8 mouse cellular contexts compared by ENCODE assay signal in genomic region chr5:36797291-36797690, GRCm38 (mm10). TPM values are rescaled to one million over a fixed set of nuclear protein-coding genes. Genes with fewer than 3 reads are reported as not detected.
DNase-seq lines count a peak whose midpoint lies in the region; ATAC-seq and TF ChIP-seq lines count a peak whose summit lies in the region.

No protein-coding gene starts in this region.

- peak in 1 of 2 experiments; percentile 23 for DNase-seq in cerebellum, adult 2 months
- DNase-seq in cerebellum, adult 11 months: no peak
- peak; percentile 11 for DNase-seq in thymus, postnatal 0 days (ENCODE audit: low spot score)
- no peak for DNase-seq in thymus, postnatal 25 days
- DNase-seq in urinary bladder, postnatal 36 days (ENCODE audit: low spot score in 2 of 2): no peak
- no peak for DNase-seq in c-Kit-positive CD71-positive TER-119-positive erythroid progenitor cells, embryonic 14.5 days (ENCODE audit: low spot score)

- TF ChIP-seq POLR2A in cerebellum, adult 2 months (IDR thresholded peaks at IDR 0.05; ENCODE audit: borderline replicate concordance, insufficient read depth, low read length): no peak

- H3K9me3 ChIP-seq in limb, embryonic 13.5 days: no peaks in the 10 kb centered on the region
- H3K9me3 ChIP-seq in stomach, embryonic 16.5 days (replicated peaks; ENCODE audit: control insufficient read depth, low read length): no peaks in the 10 kb centered on the region

- H3K4me1 ChIP-seq in cerebellum, adult 2 months (ENCODE audit: control insufficient read depth, insufficient read depth, low read length): peaks cover 15% of the 10 kb centered on the region
- peaks cover 6% of the 10 kb centered on the region; the same call in 1 of the 2 replicates for H3K4me1 ChIP-seq in limb, embryonic 13.5 days
- H3K4me1 ChIP-seq in stomach, embryonic 16.5 days (ENCODE audit: control insufficient read depth, insufficient read depth, low read length): no peaks in the 10 kb centered on the region

- H3K4me2 ChIP-seq in limb, embryonic 13.5 days (replicated peaks): peak overlapping the region; percentile 68
- peak overlapping the region; percentile 61 for H3K4me2 ChIP-seq in stomach, embryonic 16.5 days (ENCODE audit: low read depth, low read length)

- H3K36me3 ChIP-seq in limb, embryonic 13.5 days: peaks cover 24% of the 10 kb centered on the region
- no peaks in the 10 kb centered on the region for H3K36me3 ChIP-seq in stomach, embryonic 16.5 days (ENCODE audit: control insufficient read depth, insufficient read depth, low read length)

- TF ChIP-seq CTCF in cerebellum, adult 2 months (IDR thresholded peaks at IDR 0.05; ENCODE audit: borderline replicate concordance, insufficient read depth, low read depth, low read length): no peak

- peak overlapping the region; percentile 96 for H3K4me3 ChIP-seq in cerebellum, adult 2 months (replicated peaks; ENCODE audit: insufficient read depth, low read depth, low read length)
- peak overlapping the region; percentile 70 for H3K4me3 ChIP-seq in limb, embryonic 13.5 days
- H3K4me3 ChIP-seq in stomach, embryonic 16.5 days (replicated peaks; ENCODE audit: low read length): peak overlapping the region; percentile 55

- H3K9ac ChIP-seq in limb, embryonic 13.5 days: peak overlapping the region; percentile 54
- 0 out of 2 replicates have a peak overlapping the region, but pooled peaks have one; percentile 10 for H3K9ac ChIP-seq in stomach, embryonic 16.5 days (ENCODE audit: low read length)

- no peak for ATAC-seq in limb, embryonic 13.5 days (ENCODE audit: low FRiP score, low read depth)
- ATAC-seq in stomach, embryonic 16.5 days (ENCODE audit: insufficient read depth, low FRiP score): no peak

- no peaks in the 10 kb centered on the region; the same call in 1 of the 2 replicates for H3K27me3 ChIP-seq in cerebellum, adult 2 months (ENCODE audit: control insufficient read depth, insufficient read depth, low read length)
- no peaks in the 10 kb centered on the region for H3K27me3 ChIP-seq in limb, embryonic 13.5 days
- H3K27me3 ChIP-seq in stomach, embryonic 16.5 days (ENCODE audit: control insufficient read depth, insufficient read depth, low read length): no peaks in the 10 kb centered on the region

- 69% methylated on average over 8 of the region's 8 CpGs for WGBS in cerebellum, adult 2 months
- 55% methylated on average over 8 of the region's 8 CpGs for WGBS in limb, embryonic 13.5 days
- WGBS in stomach, embryonic 16.5 days: 43% methylated on average over 8 of the region's 8 CpGs

- no peak overlapping the region for H3K27ac ChIP-seq in cerebellum, adult 2 months (ENCODE audit: insufficient read depth, low read length)
- no peak overlapping the region for H3K27ac ChIP-seq in limb, embryonic 13.5 days
- 0 out of 2 replicates have a peak overlapping the region, but pooled peaks have one; percentile 28 for H3K27ac ChIP-seq in stomach, embryonic 16.5 days (ENCODE audit: low read length)

RNA-seq across cellular contexts. Expression of gene Mrfap1, which starts 0.7 kb away (rescaled TPM):
- polyA plus RNA-seq in cerebellum, adult 2 months (2012; rRNA removed): 323 and 355 TPM in 2 replicates
- polyA plus RNA-seq in thymus, postnatal 0 days (2015; fragmentation: Nextera tagmentation; extraction: Ambion mirVana): 322 and 329 TPM in 2 replicates
- polyA plus RNA-seq in limb, embryonic 13.5 days (2015; fragmentation: Nextera tagmentation; extraction: Ambion mirVana): 546 and 583 TPM in 2 replicates
- polyA plus RNA-seq in stomach, embryonic 16.5 days (2015; fragmentation: Nextera tagmentation; extraction: Ambion mirVana): 279 and 321 TPM in 2 replicates

RNA-seq across cellular contexts. Expression of gene Man2b2, which starts 33.2 kb away (rescaled TPM):
- 29.2 and 30.1 TPM in 2 replicates for polyA plus RNA-seq in cerebellum, adult 2 months (2012; rRNA removed)
- polyA plus RNA-seq in thymus, postnatal 0 days (2015; fragmentation: Nextera tagmentation; extraction: Ambion mirVana): 15.4 and 15.6 TPM in 2 replicates
- polyA plus RNA-seq in limb, embryonic 13.5 days (2015; fragmentation: Nextera tagmentation; extraction: Ambion mirVana): 9.4 and 11.0 TPM in 2 replicates
- 21.8 and 22.8 TPM in 2 replicates for polyA plus RNA-seq in stomach, embryonic 16.5 days (2015; fragmentation: Nextera tagmentation; extraction: Ambion mirVana)

RNA-seq across cellular contexts. Expression of gene Bloc1s4, which starts 48.8 kb away (rescaled TPM):
- polyA plus RNA-seq in cerebellum, adult 2 months (2012; rRNA removed): 27.0 and 27.7 TPM in 2 replicates
- polyA plus RNA-seq in thymus, postnatal 0 days (2015; fragmentation: Nextera tagmentation; extraction: Ambion mirVana): 37.3 and 42.2 TPM in 2 replicates
- 28.2 and 29.5 TPM in 2 replicates for polyA plus RNA-seq in limb, embryonic 13.5 days (2015; fragmentation: Nextera tagmentation; extraction: Ambion mirVana)
- 12.8 and 18.3 TPM in 2 replicates for polyA plus RNA-seq in stomach, embryonic 16.5 days (2015; fragmentation: Nextera tagmentation; extraction: Ambion mirVana)
